Mouse (Mus musculus) right cerebral cortex, postnatal 10 days (tissue): ENCODE results near the gene Tm9sf4.

Experiments
- DNase-seq, 2 experiments: peaks; one replicate each; pipeline ENCODE4 v3.0.0; 2021; ENCODE audit warnings: low spot score in 2 of 2

The Tm9sf4 gene

DNA sequence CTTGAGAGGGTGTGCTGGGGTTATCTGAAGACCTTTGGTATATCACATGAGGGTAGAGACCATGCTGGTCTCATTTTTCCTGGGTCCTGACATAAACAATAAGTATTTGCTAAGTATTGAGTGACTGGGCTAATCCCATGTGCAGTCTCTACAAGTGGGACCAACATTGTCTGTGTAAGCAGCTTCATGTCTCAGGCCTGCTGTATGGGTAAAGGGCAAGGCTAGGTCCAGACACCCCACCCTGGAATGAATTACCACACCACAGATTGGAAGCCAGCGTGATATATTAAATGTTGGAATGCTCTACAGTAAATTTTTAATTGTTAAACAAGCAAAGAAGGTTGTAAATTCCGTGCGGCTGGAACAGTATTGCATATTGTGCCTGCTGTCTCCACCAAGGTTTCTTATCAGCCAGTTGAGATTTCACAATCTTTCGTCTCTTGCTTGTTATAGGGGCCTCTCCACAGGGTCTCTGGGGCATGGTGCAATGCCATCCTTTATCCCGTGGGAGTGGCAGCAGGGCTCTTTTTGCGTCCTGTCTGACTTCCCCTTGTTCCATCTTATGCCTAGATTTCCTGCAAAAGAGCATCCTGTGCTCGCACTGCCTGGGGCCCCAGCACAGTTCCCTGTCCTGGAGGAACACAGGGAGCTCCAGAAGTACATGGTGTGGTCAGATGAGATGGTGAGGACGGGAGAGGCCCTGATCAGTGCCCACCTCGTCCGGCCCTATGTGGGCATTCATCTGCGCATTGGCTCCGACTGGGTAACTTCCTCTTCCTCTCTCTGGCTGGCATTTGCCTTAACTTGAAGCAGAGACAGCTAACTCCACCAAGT is 98.1 kb downstream of the Tm9sf4 start:
- DNase-seq: no peak
